Mouse (Mus musculus) kidney, adult 9 months (tissue): ENCODE results near the gene Foxp1.

Experiments
- DNase-seq: peaks from one replicate; pipeline ENCODE4 v3.0.0; 2022

Foxp1 gene

GRCm38 (mm10) chr6:99439214-99439877 is 83.2 kb downstream of the Foxp1 start:
- DNase-seq = peak; percentile 26

- no peak for DNase-seq
These were observed 86.2 kb downstream of the Foxp1 start for GRCm38 (mm10) chr6:99436371-99436770.

GRCm38 (mm10) chr6:99435140-99435539 is 87.4 kb downstream of the Foxp1 start:
- DNase-seq = no peak

GRCm38 (mm10) chr6:99433006-99433405 is 89.5 kb downstream of the Foxp1 start:
- no peak for DNase-seq

- no peak for DNase-seq
These were observed 90.6 kb downstream of the Foxp1 start for GRCm38 (mm10) chr6:99431941-99432340.

DNA sequence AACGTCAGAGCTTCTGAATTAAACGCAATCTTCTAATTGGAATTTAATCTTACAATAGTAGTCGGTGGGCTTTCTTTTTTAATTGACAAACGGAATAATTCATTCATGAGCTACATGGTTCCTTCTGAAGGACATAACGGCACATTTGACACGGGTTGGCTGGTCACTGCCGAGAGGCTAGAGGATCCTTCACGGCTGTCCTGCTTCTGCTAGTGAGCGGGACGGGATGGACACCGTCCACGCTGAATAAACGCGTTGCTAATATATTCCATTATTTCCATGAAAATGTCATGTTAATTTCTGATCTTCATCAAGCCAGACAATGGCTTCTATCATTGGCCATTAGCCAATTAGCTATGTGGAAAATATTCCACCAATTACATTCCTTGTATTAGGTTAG is 92.0 kb downstream of the Foxp1 start:
- no peak for DNase-seq

- no peak for DNase-seq
These were observed 93.0 kb downstream of the Foxp1 start for GRCm38 (mm10) chr6:99429378-99430131.

- no peak for DNase-seq
These were observed 93.6 kb downstream of the Foxp1 start for GRCm38 (mm10) chr6:99428961-99429360.

DNA sequence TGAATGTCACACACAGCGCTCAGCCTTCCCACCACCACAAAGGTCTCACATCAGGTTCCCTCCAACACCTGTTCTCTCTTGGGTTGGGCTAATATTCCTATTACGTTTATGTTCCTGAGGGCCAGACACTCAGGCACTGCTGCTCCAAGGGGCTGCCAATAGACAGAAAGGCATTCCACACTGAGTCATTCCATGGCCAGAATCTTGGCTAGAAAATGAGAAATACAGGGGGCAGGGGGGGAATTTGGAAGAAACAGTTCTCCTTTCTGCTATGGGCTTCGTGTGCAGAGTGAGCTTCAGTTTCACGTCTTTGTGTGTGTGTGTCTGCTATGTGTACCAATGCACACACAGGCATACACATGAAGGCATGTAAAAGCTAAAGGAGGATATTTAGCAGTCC is 95.2 kb downstream of the Foxp1 start:
- no peak for DNase-seq

- no peak for DNase-seq
These were observed 97.5 kb downstream of the Foxp1 start for GRCm38 (mm10) chr6:99425044-99425443.

DNA sequence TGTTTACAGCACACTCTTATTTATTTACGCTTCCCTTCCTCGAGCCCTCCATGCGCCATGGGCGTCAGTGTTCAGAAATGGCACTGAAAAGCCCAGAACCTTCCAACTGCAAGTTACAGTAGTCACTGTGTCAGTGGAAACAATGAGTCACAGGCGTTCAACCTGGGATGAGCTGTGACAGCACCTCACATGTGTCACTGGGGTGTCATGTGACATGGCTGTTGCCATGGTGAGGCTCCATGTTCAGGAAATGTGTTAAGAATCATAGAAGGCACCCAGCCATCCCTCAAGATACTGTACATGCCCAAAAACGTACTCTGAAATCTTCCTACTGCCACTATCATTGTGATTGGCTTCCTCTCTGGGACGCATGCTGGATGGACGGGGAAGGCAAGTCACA is 101.9 kb downstream of the Foxp1 start:
- no peak for DNase-seq

GRCm38 (mm10) chr6:99412598-99412997 is 109.9 kb downstream of the Foxp1 start:
- DNase-seq = no peak

- DNase-seq = no peak
These were observed 112.9 kb downstream of the Foxp1 start for GRCm38 (mm10) chr6:99409602-99410001.

- no peak for DNase-seq
These were observed 113.6 kb downstream of the Foxp1 start for GRCm38 (mm10) chr6:99408880-99409279.

DNA sequence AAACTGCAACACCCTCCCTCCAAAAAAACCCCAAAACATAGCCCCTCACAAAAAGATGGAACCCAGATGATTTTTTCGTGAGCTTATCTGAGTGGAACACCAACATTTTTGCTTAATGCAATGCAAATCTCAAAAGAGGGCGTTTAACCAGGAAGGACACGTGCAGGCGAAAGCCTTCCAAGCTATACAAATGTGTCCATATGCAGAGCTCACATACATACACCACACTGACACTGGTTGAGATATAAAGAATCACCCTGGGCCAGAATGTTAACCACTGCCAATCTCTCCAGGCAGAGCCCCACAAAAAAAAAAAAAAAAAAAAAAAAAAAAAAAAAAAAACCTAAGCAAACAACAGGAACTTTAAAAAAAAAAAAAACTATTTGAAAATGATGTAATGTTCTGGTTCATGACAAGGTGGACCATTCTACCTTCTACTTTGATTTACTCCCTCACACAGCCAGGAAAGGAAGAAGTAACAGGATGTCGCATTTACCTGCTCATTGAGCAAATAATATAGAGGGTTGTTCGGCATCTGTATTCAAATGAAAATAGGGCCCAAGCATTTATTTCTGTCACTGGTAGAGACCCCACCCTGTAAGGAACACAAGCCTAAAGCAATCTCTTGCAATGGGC is 118.6 kb downstream of the Foxp1 start:
- DNase-seq = no peak

DNA sequence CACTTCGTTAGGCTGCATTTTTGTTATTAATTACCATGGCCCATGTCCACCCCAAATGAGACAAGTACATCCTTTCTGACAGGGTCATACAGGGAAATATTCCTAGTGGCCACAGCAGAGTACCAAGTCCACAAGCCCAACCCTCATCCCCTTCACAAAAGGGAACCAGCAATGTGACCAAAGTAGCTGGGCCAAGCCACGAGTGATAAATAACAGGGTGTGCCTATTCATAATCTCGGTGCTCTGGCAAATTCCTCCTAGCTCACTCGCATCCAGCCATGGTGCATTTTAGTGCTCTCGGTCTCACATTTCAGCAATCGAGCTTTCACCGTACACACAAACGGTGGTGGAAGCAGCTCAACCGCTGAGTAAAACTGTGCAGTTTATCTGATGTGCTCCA is 119.6 kb downstream of the Foxp1 start:
- DNase-seq = no peak

GRCm38 (mm10) chr6:99402370-99402769 is 120.2 kb downstream of the Foxp1 start:
- DNase-seq = no peak

- DNase-seq = no peak
These were observed 120.7 kb downstream of the Foxp1 start for GRCm38 (mm10) chr6:99401801-99402200.

- no peak for DNase-seq
These were observed 121.3 kb downstream of the Foxp1 start for GRCm38 (mm10) chr6:99401211-99401610.

DNA sequence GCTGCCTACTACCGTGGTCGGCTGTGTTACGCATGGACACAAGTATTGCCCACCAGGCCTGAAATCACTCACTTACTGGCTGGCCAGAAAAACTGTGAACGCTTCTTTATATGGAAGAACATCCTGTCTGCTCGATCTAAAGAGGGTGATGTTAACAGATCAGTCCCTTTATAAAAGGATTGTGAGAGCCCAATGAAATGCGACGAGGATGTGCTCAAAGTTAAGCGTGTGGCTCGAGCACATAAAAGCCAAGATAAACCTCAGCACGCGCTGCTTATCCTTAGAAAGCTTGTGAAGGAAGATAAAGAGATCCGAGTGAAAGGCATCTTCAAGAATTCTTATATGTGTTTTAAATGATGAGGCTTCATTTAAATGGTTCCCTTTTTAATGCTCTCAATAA is 126.8 kb downstream of the Foxp1 start:
- DNase-seq = no peak

DNA sequence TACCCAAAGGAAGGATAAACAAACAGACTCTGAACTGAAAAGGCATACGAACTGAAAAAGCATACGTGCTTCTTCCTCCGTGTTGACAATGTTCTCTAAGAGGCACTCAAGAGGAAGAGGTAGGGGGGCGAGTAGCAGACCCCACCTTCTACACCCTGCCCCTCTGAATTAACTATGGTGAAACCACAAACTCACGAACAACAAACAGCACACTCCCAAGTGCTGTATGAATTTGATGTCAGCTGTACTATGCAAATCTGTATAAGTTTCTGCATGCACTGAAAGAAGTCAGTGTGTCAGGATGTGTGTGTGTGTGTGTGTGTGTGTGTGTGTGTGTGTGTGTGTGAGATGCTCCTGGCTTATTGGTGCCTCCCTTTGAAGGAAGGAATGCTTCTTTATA is 127.7 kb downstream of the Foxp1 start:
- no peak for DNase-seq

- no peak for DNase-seq
These were observed 130.0 kb downstream of the Foxp1 start for GRCm38 (mm10) chr6:99392484-99392883.

DNA sequence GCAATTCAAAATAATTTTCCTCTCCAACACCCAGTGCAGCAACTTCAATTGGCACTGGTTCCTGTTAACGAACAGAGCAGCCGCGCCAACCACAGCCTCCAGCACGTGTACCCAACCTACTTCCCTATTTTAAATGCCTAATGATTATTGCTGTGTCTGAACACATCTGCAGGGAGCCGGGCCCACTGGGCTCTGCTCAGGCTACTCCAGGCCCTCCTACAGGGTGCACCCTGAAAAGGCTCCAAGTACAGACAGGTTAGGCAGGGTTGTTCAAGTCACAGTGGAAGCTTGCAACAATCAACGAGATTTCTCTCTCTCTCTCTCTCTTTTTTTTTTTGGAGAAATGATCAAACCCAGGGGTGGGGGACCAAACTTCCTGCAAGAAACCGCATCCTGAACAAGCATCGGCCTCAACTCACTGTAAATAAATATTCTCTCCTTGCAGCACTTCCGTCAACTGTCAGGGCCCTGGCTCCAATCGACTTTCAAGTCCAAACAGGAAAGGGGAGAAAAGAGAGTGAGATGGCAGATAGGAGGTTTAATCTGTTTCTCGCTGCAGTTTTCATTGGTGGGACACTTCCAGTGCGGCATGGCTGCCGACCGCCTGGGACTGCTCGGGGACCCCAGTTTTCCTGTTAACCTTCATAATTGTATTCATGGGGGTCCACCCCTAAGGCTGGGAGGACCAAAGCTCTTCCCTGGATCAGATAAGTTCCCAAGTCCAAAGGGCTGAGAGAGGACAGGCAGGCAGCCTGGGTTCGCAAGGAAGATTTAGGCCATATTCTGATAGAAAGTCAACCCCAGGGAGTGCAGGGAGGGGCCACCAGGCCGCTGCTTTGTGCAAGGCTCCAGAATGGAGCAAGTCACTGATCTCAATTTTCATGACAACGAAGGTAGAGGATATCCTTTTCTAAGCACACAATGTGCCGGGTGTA is 133.5 kb downstream of the Foxp1 start:
- DNase-seq = peak; percentile 26
